Mouse (Mus musculus) intestine, embryonic 16.5 days (tissue): ENCODE data around the gene Sephs1. TPM values are rescaled to one million over a fixed set of nuclear protein-coding genes. Genes with fewer than 3 reads are reported as not detected.

Experiments used
- ATAC-seq: fragments of 200-750 bp; cut with Nextera tagmentation; 2 replicates; pipeline ENCODE4 v1.8.0; 2017; ENCODE audit warnings: moderate TSS enrichment, moderate library complexity
- H3K27ac ChIP-seq: fragments of 300-500 bp; sonication (generic); 2 replicates; pipeline ENCODE4 v1.5.1; 2014; ENCODE audit warnings: mild to moderate bottlenecking, low read length
- H3K27me3 ChIP-seq: fragments of 300-500 bp; sonication (generic); replicated peaks from 2 replicates; pipeline ENCODE4 v1.6.1; 2014; ENCODE audit warnings: low read length, control low read depth, mixed read lengths; ENCODE audit not compliant: control insufficient read depth, insufficient read depth
- H3K36me3 ChIP-seq: fragments of 300-500 bp; sonication (generic); 2 replicates; pipeline ENCODE4 v1.6.1; 2014; ENCODE audit warnings: low read length, control low read depth; ENCODE audit not compliant: control insufficient read depth, insufficient read depth
- H3K4me1 ChIP-seq: fragments of 300-500 bp; sonication (generic); 2 replicates; pipeline ENCODE4 v1.6.1; 2014; ENCODE audit warnings: low read length, control low read depth, mixed read lengths; ENCODE audit not compliant: control insufficient read depth, insufficient read depth
- H3K4me2 ChIP-seq: fragments of 300-500 bp; sonication (generic); 2 replicates; pipeline ENCODE4 v1.6.1; 2014; ENCODE audit warnings: low read depth, low read length, control low read depth
- H3K4me3 ChIP-seq: fragments of 300-500 bp; sonication (generic); 2 replicates; pipeline ENCODE4 v1.5.1; 2014; ENCODE audit warnings: mild to moderate bottlenecking, low read length
- H3K9ac ChIP-seq: fragments of 300-500 bp; sonication (generic); 2 replicates; pipeline ENCODE4 v1.6.1; 2014; ENCODE audit warnings: low read depth, low read length
- H3K9me3 ChIP-seq: fragments of 300-500 bp; sonication (generic); 2 replicates; pipeline ENCODE4 v1.6.1; 2016; ENCODE audit warnings: low read length, control low read depth; ENCODE audit not compliant: control insufficient read depth
- WGBS: fragments of 180-500 bp; shearing (Covaris S2); extraction: QIAGEN DNeasy Blood & Tissue Kit; methylation state at CpG from one replicate; pipeline ENCODE4 v1.1.7; 2014; 5-methylcytosine and 5-hydroxymethylcytosine counted together
- polyA plus RNA-seq: library from polyadenylated mRNA; unstranded; fragments of >200 nt; fragmentation: Nextera tagmentation; extraction: Ambion mirVana; gene quantifications from 2 replicates; pipeline ENCODE4 v1.2.1, GENCODE M21; 2015

Sephs1 gene
- polyA plus RNA-seq, 1 experiment from 2014 or later = 48.7 TPM

- peaks cover 9% of the 10 kb centered on the region; the same call in 1 of the 2 replicates for H3K4me1 ChIP-seq
- ATAC-seq = peak; percentile 26; the same call in 1 of the 2 replicates
- no peaks in the 10 kb centered on the region for H3K9me3 ChIP-seq
- no peak overlapping the region for H3K9ac ChIP-seq
- H3K27me3 ChIP-seq = no peaks in the 10 kb centered on the region
- peak overlapping the region; percentile 27 for H3K4me3 ChIP-seq
- H3K27ac ChIP-seq = peak overlapping the region; percentile 27; the same call in 1 of the 2 replicates
- WGBS = 18% methylated on average over 8 of the region's 8 CpGs
- H3K36me3 ChIP-seq = no peaks in the 10 kb centered on the region
- H3K4me2 ChIP-seq = peak overlapping the region; percentile 44
Measured at GRCm38 (mm10) chr2:4917326-4918021, 36.1 kb downstream of the Sephs1 start.

GRCm38 (mm10) chr2:4918860-4919739, 37.7 kb downstream of the Sephs1 start, which contains the start of gene Phyh:
TSS of gene Phyh (plus strand) at chr2:4919019.
- Histone ChIP-seq H3K4me3 (peak within 1 kb of the TSS; percentile 80), H3K4me1 (peaks cover 9% of the 10 kb centered on the region; the same call in 1 of the 2 replicates), H3K36me3 (no peaks in the 10 kb centered on the region), H3K27ac (peak within 1 kb of the TSS; percentile 82), H3K27me3 (no peaks in the 10 kb centered on the region), H3K4me2 (peak within 1 kb of the TSS; percentile 91), H3K9ac (peak within 1 kb of the TSS; percentile 92), H3K9me3 (no peaks in the 10 kb centered on the region)
- WGBS = 9% methylated on average over 35 of the region's 35 CpGs
- peak; percentile 94 for ATAC-seq

GRCm38 (mm10) chr2:4921019-4921418, 39.7 kb downstream of the Sephs1 start:
- no peak for ATAC-seq
- Histone ChIP-seq H3K36me3 (no peaks in the 10 kb centered on the region), H3K4me2 (no peak overlapping the region), H3K4me3 (no peak overlapping the region), H3K4me1 (peaks cover 9% of the 10 kb centered on the region; the same call in 1 of the 2 replicates), H3K27ac (no peak overlapping the region), H3K27me3 (no peaks in the 10 kb centered on the region), H3K9ac (no peak overlapping the region), H3K9me3 (0 out of 2 replicates have a peak, but pooled peaks cover 3% of the 10 kb centered on the region)
- 77% methylated on average over 5 of the region's 5 CpGs for WGBS

GRCm38 (mm10) chr2:4922476-4923164, 41.3 kb downstream of the Sephs1 start:
- no peak overlapping the region for H3K4me3 ChIP-seq
- H3K4me2 ChIP-seq = no peak overlapping the region
- no peak overlapping the region for H3K9ac ChIP-seq
- H3K9me3 ChIP-seq = 0 out of 2 replicates have a peak, but pooled peaks cover 3% of the 10 kb centered on the region
- peaks cover 9% of the 10 kb centered on the region; the same call in 1 of the 2 replicates for H3K4me1 ChIP-seq
- 40% methylated on average over 7 of the region's 7 CpGs for WGBS
- peak; percentile 75 for ATAC-seq
- no peaks in the 10 kb centered on the region; the same call in 1 of the 2 replicates for H3K36me3 ChIP-seq
- no peaks in the 10 kb centered on the region for H3K27me3 ChIP-seq
- H3K27ac ChIP-seq = peak overlapping the region; percentile 82

- Histone ChIP-seq H3K9ac (no peak overlapping the region), H3K27ac (no peak overlapping the region), H3K4me1 (no peaks in the 10 kb centered on the region), H3K27me3 (no peaks in the 10 kb centered on the region), H3K4me2 (no peak overlapping the region), H3K36me3 (no peaks in the 10 kb centered on the region; the same call in 1 of the 2 replicates), H3K9me3 (0 out of 2 replicates have a peak, but pooled peaks cover 3% of the 10 kb centered on the region), H3K4me3 (no peak overlapping the region)
- no peak for ATAC-seq
- 91% methylated on average over 3 of the region's 3 CpGs for WGBS
Measured at GRCm38 (mm10) chr2:4927391-4927790, 46.0 kb downstream of the Sephs1 start.

GRCm38 (mm10) chr2:4929230-4929629, 47.9 kb downstream of the Sephs1 start:
- Histone ChIP-seq H3K27me3 (no peaks in the 10 kb centered on the region), H3K27ac (no peak overlapping the region), H3K4me1 (no peaks in the 10 kb centered on the region), H3K4me3 (no peak overlapping the region), H3K36me3 (no peaks in the 10 kb centered on the region; the same call in 1 of the 2 replicates), H3K4me2 (no peak overlapping the region), H3K9me3 (0 out of 2 replicates have a peak, but pooled peaks cover 3% of the 10 kb centered on the region), H3K9ac (no peak overlapping the region)
- WGBS = 71% methylated on average over 2 of the region's 2 CpGs
- no peak for ATAC-seq

GRCm38 (mm10) chr2:4934516-4934915, 53.2 kb downstream of the Sephs1 start:
- H3K4me3 ChIP-seq = no peak overlapping the region
- H3K27me3 ChIP-seq = no peaks in the 10 kb centered on the region
- 86% methylated on average over 9 of the region's 9 CpGs for WGBS
- H3K27ac ChIP-seq = no peak overlapping the region
- no peaks in the 10 kb centered on the region for H3K4me1 ChIP-seq
- H3K9me3 ChIP-seq = no peaks in the 10 kb centered on the region
- ATAC-seq = no peak
- no peaks in the 10 kb centered on the region for H3K36me3 ChIP-seq
- no peak overlapping the region for H3K4me2 ChIP-seq
- no peak overlapping the region for H3K9ac ChIP-seq

GRCm38 (mm10) chr2:4937931-4938330, 56.6 kb downstream of the Sephs1 start:
- Histone ChIP-seq H3K9ac (no peak overlapping the region), H3K4me2 (no peak overlapping the region), H3K4me3 (no peak overlapping the region), H3K27me3 (no peaks in the 10 kb centered on the region), H3K9me3 (no peaks in the 10 kb centered on the region), H3K4me1 (no peaks in the 10 kb centered on the region), H3K36me3 (no peaks in the 10 kb centered on the region), H3K27ac (no peak overlapping the region)
- 89% methylated on average over 7 of the region's 7 CpGs for WGBS
- ATAC-seq = no peak

GRCm38 (mm10) chr2:4940861-4941260, 59.5 kb downstream of the Sephs1 start:
- H3K9me3 ChIP-seq = no peaks in the 10 kb centered on the region; the same call in 1 of the 2 replicates
- no peak for ATAC-seq
- H3K4me2 ChIP-seq = no peak overlapping the region
- H3K4me3 ChIP-seq = no peak overlapping the region
- H3K4me1 ChIP-seq = no peaks in the 10 kb centered on the region
- no peaks in the 10 kb centered on the region for H3K36me3 ChIP-seq
- no peaks in the 10 kb centered on the region for H3K27me3 ChIP-seq
- H3K9ac ChIP-seq = no peak overlapping the region
- H3K27ac ChIP-seq = no peak overlapping the region
- 93% methylated on average over 11 of the region's 11 CpGs for WGBS
